Mouse (Mus musculus): ENCODE results near the gene Tut1. TPM values are rescaled to one million over a fixed set of nuclear protein-coding genes. Genes with fewer than 3 reads are reported as not detected.

The Tut1 gene
- polyA plus RNA-seq, 1 experiment = 38.2 TPM

DNA sequence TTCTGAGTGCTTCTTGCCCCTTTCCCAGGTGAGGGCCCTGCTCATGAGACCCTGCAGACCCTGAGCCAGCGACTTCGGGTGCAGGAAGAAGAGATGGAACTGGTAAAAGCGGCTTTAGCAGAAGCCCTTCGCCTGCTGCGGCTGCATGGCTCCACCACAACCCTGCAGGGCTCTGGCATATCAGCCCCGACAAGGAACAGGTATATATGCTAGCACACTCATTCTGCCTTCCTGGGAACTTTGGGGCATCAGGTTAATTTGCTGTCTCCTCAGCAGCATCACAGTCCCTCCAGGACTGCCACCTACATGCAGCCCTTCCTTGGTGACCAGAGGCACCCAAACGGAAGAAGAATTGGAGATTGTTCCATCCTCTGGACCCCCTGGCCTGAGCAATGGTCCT, 22.9 kb upstream of the Tut1 start:
- H3K4me1 ChIP-seq (ENCODE audit: control insufficient read depth, insufficient read depth, low read length) = peaks cover 15% of the 10 kb centered on the region
- H3K27me3 ChIP-seq (ENCODE audit: control insufficient read depth, insufficient read depth, low read length) = no peaks in the 10 kb centered on the region
- no peak overlapping the region for H3K4me3 ChIP-seq (ENCODE audit: control insufficient read depth, low read depth, low read length)
- no peak overlapping the region for H3K27ac ChIP-seq (ENCODE audit: control insufficient read depth, insufficient read depth, low read depth, low read length)
- no peaks in the 10 kb centered on the region for H3K36me3 ChIP-seq (ENCODE audit: control insufficient read depth, insufficient read depth, low read length)
- TF ChIP-seq CTCF (IDR thresholded peaks at IDR 0.05; ENCODE audit: control insufficient read depth, insufficient read depth, insufficient replicate concordance, low read depth, low read length) (no peak), POLR2A (IDR thresholded peaks at IDR 0.05; ENCODE audit: control insufficient read depth, low read depth, low read length) (no peak)

DNA sequence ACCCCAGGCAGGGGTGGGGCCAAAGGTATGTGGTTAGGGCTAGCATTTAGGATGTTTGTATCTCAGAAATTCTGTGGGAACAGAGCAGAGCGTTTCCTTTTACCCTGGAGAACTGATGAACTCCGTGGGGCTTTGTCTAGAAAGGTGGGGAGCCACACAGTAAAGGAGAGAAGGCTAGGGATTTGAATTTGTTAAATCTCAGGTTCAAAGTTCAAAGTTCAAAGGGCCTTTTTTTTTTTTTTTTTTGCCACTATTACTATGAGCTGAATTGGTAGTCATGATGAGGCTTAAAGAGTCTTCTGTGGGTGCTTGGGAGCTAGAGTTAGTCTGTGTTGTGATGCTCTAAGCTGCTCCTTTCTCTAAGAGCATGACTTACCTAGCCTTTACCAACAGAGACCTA, 16.9 kb upstream of the Tut1 start:
- H3K27ac ChIP-seq (ENCODE audit: control insufficient read depth, insufficient read depth, low read depth, low read length) = no peak overlapping the region
- no peak for TF ChIP-seq POLR2A (IDR thresholded peaks at IDR 0.05; ENCODE audit: control insufficient read depth, low read depth, low read length)
- no peak for TF ChIP-seq CTCF (IDR thresholded peaks at IDR 0.05; ENCODE audit: control insufficient read depth, insufficient read depth, insufficient replicate concordance, low read depth, low read length)
- no peaks in the 10 kb centered on the region for H3K27me3 ChIP-seq (ENCODE audit: control insufficient read depth, insufficient read depth, low read length)
- H3K4me3 ChIP-seq (ENCODE audit: control insufficient read depth, low read depth, low read length) = no peak overlapping the region
- no peaks in the 10 kb centered on the region for H3K36me3 ChIP-seq (ENCODE audit: control insufficient read depth, insufficient read depth, low read length)
- peaks cover 15% of the 10 kb centered on the region for H3K4me1 ChIP-seq (ENCODE audit: control insufficient read depth, insufficient read depth, low read length)

DNA sequence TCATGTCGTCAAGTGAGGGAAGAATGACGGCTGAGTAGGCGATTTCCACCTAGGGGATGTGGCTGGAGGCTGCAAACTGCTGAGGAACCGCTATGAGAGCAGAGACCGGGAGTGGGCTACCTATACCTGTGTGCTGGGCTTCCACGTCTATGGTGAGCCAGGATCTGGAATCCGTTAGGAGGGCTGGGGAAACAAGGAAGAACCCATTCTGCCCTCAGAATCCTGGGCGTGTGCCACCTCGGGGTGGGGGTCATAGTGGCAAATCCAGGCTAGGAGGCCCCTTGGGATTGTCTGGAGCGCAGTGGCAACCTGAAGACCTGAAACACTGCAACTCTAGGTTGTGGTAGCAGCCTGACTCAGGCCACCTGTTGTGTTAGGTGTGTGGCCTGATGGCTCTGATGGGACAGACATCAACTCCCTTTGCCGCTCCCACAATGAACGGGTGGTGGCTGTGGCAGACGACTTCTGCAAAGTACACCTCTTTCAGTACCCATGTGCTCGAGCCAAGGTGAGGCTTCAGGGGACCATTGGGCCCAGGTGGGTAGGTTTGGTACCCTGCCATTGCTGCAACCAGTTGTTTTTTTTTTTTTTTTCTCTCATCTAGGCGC, 13.0 kb upstream of the Tut1 start:
- Histone ChIP-seq H3K27ac (ENCODE audit: control insufficient read depth, insufficient read depth, low read depth, low read length) (no peak overlapping the region), H3K36me3 (ENCODE audit: control insufficient read depth, insufficient read depth, low read length) (no peaks in the 10 kb centered on the region; the same call in 1 of the 2 replicates), H3K4me1 (ENCODE audit: control insufficient read depth, insufficient read depth, low read length) (peaks cover 15% of the 10 kb centered on the region), H3K27me3 (ENCODE audit: control insufficient read depth, insufficient read depth, low read length) (no peaks in the 10 kb centered on the region), H3K4me3 (ENCODE audit: control insufficient read depth, low read depth, low read length) (no peak overlapping the region)
- TF ChIP-seq CTCF (IDR thresholded peaks at IDR 0.05; ENCODE audit: control insufficient read depth, insufficient read depth, insufficient replicate concordance, low read depth, low read length) (no peak), POLR2A (IDR thresholded peaks at IDR 0.05; ENCODE audit: control insufficient read depth, low read depth, low read length) (no peak)

DNA sequence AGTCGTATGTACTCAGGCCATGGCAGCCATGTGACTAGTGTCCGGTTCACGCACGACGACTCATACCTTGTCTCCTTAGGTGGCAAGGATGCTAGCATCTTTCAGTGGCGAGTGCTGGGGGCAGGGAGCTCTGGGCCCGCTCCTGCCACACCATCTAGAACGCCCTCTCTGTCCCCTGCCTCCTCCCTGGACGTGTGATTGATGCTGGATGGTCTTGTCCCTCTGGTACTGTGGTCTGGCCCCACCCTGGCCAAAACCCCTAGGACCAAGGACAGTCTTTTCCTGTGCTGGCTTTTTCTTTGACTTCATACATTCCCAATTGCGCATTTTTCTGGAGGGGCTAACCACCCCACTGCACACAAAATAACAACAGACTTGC, 12.5 kb upstream of the Tut1 start:
- Histone ChIP-seq H3K4me1 (ENCODE audit: control insufficient read depth, insufficient read depth, low read length) (peaks cover 15% of the 10 kb centered on the region), H3K36me3 (ENCODE audit: control insufficient read depth, insufficient read depth, low read length) (no peaks in the 10 kb centered on the region; the same call in 1 of the 2 replicates), H3K27ac (ENCODE audit: control insufficient read depth, insufficient read depth, low read depth, low read length) (peak overlapping the region; percentile 74), H3K4me3 (ENCODE audit: control insufficient read depth, low read depth, low read length) (peak overlapping the region; percentile 98), H3K27me3 (ENCODE audit: control insufficient read depth, insufficient read depth, low read length) (no peaks in the 10 kb centered on the region)
- no peak for TF ChIP-seq POLR2A (IDR thresholded peaks at IDR 0.05; ENCODE audit: control insufficient read depth, low read depth, low read length)

DNA sequence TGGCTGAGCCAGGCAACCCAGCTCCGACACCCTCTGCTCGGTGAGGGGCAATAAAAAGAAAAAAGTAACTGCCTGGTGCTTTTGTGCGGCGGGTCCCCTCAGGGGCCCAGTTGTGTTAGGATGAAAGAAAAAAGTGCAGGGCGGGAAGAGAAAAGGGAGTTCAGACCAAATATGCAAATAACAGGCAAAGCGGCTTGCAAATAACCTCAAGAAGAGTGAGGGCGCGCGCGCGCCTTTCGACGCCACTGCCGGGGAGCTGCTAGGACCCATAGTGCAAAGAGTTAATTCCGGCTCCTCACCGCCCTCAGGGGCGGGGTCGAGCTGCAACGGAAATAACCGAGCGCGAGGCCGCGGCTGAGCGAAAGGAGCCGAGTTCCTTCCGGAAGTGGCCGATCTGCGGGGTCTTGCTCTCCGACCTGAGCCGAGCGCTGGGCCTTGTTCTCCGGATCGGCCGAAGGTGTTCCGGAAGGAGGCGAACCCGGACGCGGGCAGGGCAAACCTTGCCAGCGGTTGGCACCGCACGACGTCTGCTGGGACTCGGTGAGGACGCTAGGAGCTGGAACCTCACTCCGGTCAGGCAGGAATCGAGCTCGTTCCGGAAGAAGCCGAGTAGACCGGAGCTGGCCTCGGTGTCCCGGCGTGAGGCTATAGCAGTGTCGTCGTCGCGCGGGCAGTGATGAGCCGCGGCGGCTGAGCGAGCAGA, 12.0 kb upstream of the Tut1 start, which contains the start of gene Mta2:
Gene Mta2, plus strand, starts transcription at position 361 of the 703 bp plus-strand sequence.
- no peaks in the 10 kb centered on the region for H3K27me3 ChIP-seq (ENCODE audit: control insufficient read depth, insufficient read depth, low read length)
- peaks cover 15% of the 10 kb centered on the region for H3K4me1 ChIP-seq (ENCODE audit: control insufficient read depth, insufficient read depth, low read length)
- peaks cover 4% of the 10 kb centered on the region for H3K36me3 ChIP-seq (ENCODE audit: control insufficient read depth, insufficient read depth, low read length)
- H3K27ac ChIP-seq (ENCODE audit: control insufficient read depth, insufficient read depth, low read depth, low read length) = peak within 1 kb of the TSS; percentile 99
- TF ChIP-seq CTCF (IDR thresholded peaks at IDR 0.05; ENCODE audit: control insufficient read depth, insufficient read depth, insufficient replicate concordance, low read depth, low read length) (no peak), POLR2A (IDR thresholded peaks at IDR 0.05; ENCODE audit: control insufficient read depth, low read depth, low read length) (peak; percentile 72)
- peak within 1 kb of the TSS; percentile 98 for H3K4me3 ChIP-seq (ENCODE audit: control insufficient read depth, low read depth, low read length)

DNA sequence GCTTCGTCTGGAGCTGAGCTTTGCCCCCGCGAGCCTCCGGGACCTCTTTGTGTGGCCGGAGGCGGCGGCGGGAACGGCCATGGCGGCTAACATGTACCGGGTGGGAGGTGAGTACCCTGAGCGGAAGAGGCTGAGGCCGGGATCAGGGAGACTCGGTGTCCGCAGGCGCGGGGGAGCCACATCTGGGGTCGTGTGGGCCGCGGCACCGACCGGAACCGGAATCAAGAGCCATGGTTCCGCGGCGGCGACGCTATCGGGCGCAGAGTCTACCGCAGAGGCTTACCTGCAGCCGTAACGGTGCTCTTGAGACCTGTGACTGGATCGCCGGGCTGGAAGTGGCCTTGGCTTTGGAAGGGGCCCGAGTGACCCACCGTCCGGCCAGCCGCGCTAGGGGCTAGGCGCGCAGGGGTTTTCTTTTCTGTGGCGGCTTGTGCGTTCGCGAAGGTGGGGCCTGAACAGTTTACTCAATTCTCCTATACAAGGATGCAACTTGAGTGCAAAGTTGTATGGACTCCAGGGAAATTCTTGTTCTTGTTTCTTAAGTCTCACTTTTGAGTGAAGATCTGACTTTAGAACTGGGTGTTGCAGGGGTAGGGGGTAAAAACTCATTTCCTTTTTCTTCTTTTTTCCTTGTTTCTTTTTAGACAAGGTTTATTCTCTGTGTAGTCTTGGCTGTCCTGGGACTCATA, 11.2 kb upstream of the Tut1 start:
- peaks cover 15% of the 10 kb centered on the region for H3K4me1 ChIP-seq (ENCODE audit: control insufficient read depth, insufficient read depth, low read length)
- no peaks in the 10 kb centered on the region for H3K27me3 ChIP-seq (ENCODE audit: control insufficient read depth, insufficient read depth, low read length)
- peak overlapping the region; percentile 99 for H3K27ac ChIP-seq (ENCODE audit: control insufficient read depth, insufficient read depth, low read depth, low read length)
- no peak for TF ChIP-seq POLR2A (IDR thresholded peaks at IDR 0.05; ENCODE audit: control insufficient read depth, low read depth, low read length)
- H3K36me3 ChIP-seq (ENCODE audit: control insufficient read depth, insufficient read depth, low read length) = peaks cover 7% of the 10 kb centered on the region
- H3K4me3 ChIP-seq (ENCODE audit: control insufficient read depth, low read depth, low read length) = peak overlapping the region; percentile 98

DNA sequence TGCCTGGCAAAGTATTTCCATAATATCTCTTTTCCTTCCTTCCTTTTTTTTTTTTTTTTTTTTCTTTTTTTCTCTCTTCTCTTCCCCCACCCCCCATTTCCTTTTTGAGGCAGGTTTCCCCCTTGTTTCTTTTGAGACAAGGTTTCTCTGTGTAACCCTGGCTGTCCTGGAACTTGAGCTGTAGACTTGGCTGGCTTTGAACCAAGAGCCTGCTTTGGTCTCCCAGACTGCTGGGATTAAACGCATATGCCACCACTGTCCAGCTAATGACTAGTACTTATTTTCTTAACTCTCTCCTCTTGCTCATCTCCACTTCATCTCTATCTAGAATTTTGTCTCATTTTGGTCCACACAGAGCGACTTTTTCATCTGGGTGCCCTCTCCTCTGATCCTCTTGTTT, 10.6 kb upstream of the Tut1 start:
- TF ChIP-seq POLR2A (IDR thresholded peaks at IDR 0.05; ENCODE audit: control insufficient read depth, low read depth, low read length) (no peak), CTCF (IDR thresholded peaks at IDR 0.05; ENCODE audit: control insufficient read depth, insufficient read depth, insufficient replicate concordance, low read depth, low read length) (no peak)
- H3K4me3 ChIP-seq (ENCODE audit: control insufficient read depth, low read depth, low read length) = peak overlapping the region; percentile 98
- peaks cover 9% of the 10 kb centered on the region for H3K36me3 ChIP-seq (ENCODE audit: control insufficient read depth, insufficient read depth, low read length)
- H3K27me3 ChIP-seq (ENCODE audit: control insufficient read depth, insufficient read depth, low read length) = no peaks in the 10 kb centered on the region
- H3K4me1 ChIP-seq (ENCODE audit: control insufficient read depth, insufficient read depth, low read length) = peaks cover 15% of the 10 kb centered on the region
- no peak overlapping the region for H3K27ac ChIP-seq (ENCODE audit: control insufficient read depth, insufficient read depth, low read depth, low read length)
